Mouse (Mus musculus): ENCODE measurements around the gene Slc2a3. TPM values are rescaled to one million over a fixed set of nuclear protein-coding genes. Genes with fewer than 3 reads are reported as not detected.
A peak's percentile ranks its signal among the peaks of the same experiment; 100 is the strongest.

The Slc2a3 gene
- polyA plus RNA-seq, 1 experiment from 2014 or later, result 21.1 TPM

DNA sequence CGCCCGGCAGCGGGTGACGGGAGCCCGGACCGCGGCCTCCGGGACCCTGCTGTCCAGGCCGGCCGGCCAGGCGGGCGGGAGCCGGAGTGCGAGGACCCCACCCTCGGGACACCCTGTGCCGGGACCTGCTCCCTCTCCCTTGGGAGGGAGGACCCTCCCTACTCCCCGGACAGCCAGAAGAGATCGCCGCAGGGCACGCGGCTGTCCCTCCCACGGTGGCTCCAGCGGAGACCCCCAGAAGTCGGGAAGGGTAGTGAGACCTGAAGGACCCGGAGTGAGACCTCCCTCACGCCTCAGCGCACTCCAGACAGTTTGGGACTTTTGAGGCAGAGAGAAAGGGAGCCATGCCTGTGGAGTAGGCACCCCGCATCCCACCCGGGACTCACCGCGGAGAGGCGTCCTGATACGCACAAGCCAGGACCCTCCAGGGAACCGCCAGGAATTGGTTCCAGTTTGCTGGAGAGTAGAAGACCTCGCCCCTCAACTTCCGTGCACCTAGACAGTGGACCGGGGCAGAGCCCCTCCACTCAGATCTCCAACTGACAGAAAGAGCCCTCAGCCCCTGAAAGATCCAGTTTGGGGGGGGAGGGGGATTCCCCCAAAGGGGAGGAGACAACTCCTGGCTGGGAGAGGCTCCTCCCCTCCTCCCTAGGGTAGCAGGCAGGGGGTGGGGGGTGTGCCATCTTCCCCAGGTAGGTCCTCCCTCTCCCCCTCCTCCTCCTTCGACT, 18.8 kb upstream of the Slc2a3 start:
- Histone ChIP-seq H3K27me3 (no peaks in the 10 kb centered on the region), H3K27ac (peak overlapping the region; percentile 71), H3K9ac (peak overlapping the region; percentile 97), H3K4me3 (peak overlapping the region; percentile 96), H3K4me2 (peak overlapping the region; percentile 87), H3K4me1 (replicated peaks) (peaks cover 42% of the 10 kb centered on the region), H3K36me3 (no peaks in the 10 kb centered on the region), H3K9me3 (no peaks in the 10 kb centered on the region)
- under 1% methylated on average over 31 of the region's 38 CpGs for WGBS
- peak; percentile 77 for ATAC-seq (ENCODE audit: low FRiP score)

DNA sequence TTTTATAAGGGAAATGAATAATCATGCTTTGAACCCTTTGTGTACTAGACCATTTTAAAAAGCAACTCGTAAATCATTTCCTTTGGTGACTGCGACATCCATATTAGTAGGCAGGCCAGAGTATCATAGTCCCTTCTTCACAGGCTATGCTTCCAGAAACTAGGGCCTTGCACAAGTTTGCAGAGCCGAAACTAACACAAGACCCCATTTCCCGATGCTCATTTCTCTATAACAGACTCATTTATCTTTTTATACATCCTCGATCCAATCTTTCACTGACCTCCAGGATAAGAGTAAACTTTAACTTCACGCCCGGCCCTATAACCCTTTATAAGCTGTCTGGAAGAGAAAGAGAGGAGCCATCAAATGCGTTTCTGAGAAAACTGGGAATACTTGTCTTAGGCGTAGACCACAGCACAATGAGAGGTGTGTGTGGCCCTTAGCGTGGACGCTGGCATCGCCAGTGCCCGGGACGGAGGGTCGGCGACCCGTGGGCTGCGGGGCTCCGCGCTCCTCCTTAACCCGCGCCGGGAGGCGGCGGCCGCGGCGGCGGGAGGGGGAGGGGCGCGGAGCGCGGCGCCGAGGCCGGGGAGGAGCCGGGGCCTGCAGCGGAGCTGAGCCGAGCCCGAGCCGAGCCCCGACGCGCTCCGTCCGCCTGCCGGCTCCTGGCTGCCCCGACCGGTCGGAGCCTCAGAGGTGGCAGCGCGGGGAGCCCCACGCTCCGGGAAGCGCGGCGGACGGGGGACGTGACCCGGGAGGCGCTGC, 18.0 kb upstream of the Slc2a3 start, which contains the start of gene Foxj2:
TSS of gene Foxj2 (plus strand) at position 609 of the 765 bp plus-strand sequence.
- peak within 1 kb of the TSS; percentile 71 for H3K27ac ChIP-seq
- no peaks in the 10 kb centered on the region for H3K36me3 ChIP-seq
- peaks cover 40% of the 10 kb centered on the region for H3K4me1 ChIP-seq (replicated peaks)
- H3K4me3 ChIP-seq, result peak within 1 kb of the TSS; percentile 96
- WGBS, result 2% methylated on average over 39 of the region's 61 CpGs
- ATAC-seq (ENCODE audit: low FRiP score), result peak; percentile 90
- no peaks in the 10 kb centered on the region for H3K9me3 ChIP-seq
- peak within 1 kb of the TSS; percentile 97 for H3K9ac ChIP-seq
- H3K4me2 ChIP-seq, result peak within 1 kb of the TSS; percentile 87
- H3K27me3 ChIP-seq, result no peaks in the 10 kb centered on the region

DNA sequence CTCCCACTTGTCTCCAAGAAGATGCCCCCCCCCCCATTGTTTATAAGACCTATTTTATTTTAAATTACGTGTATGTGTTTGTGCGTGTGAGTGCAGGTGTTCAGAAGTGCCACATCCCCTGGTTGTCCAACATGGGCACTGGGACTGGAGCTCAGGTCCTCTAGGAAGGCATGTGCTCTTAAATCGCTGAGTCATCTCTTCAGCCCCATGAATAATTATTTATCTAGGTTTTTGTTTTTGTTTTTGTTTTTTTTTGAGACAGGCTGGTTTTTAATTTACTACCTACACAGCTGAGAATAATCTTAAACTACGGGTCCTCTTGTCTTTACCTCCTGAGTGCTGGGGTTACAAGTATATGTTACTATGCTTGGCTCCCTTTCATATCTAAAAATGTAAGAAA, 12.2 kb upstream of the Slc2a3 start:
- WGBS, result 90% methylated on average over 4 of the region's 4 CpGs
- no peak for ATAC-seq (ENCODE audit: low FRiP score)
- no peak overlapping the region for H3K4me3 ChIP-seq
- no peak overlapping the region for H3K4me2 ChIP-seq
- 0 out of 2 replicates have a peak, but pooled peaks cover 2% of the 10 kb centered on the region for H3K27me3 ChIP-seq
- H3K4me1 ChIP-seq (replicated peaks), result peaks cover 12% of the 10 kb centered on the region
- no peak overlapping the region for H3K27ac ChIP-seq
- H3K9ac ChIP-seq, result no peak overlapping the region
- H3K9me3 ChIP-seq, result no peaks in the 10 kb centered on the region
- no peaks in the 10 kb centered on the region for H3K36me3 ChIP-seq

GRCm38 (mm10) chr6:122812716-122813115, 11.3 kb upstream of the Slc2a3 start:
- no peak for ATAC-seq (ENCODE audit: low FRiP score)
- Histone ChIP-seq H3K9ac (no peak overlapping the region), H3K4me3 (no peak overlapping the region), H3K9me3 (no peaks in the 10 kb centered on the region), H3K36me3 (no peaks in the 10 kb centered on the region), H3K4me2 (no peak overlapping the region), H3K27ac (no peak overlapping the region), H3K4me1 (replicated peaks) (peaks cover 12% of the 10 kb centered on the region), H3K27me3 (0 out of 2 replicates have a peak, but pooled peaks cover 5% of the 10 kb centered on the region)
- 92% methylated on average over 4 of the region's 4 CpGs for WGBS

GRCm38 (mm10) chr6:122811771-122812600, 10.5 kb upstream of the Slc2a3 start:
- Histone ChIP-seq H3K4me2 (peak overlapping the region; percentile 62), H3K9ac (peak overlapping the region; percentile 80), H3K36me3 (no peaks in the 10 kb centered on the region), H3K27ac (peak overlapping the region; percentile 98), H3K9me3 (no peaks in the 10 kb centered on the region), H3K4me3 (peak overlapping the region; percentile 66), H3K27me3 (0 out of 2 replicates have a peak, but pooled peaks cover 5% of the 10 kb centered on the region), H3K4me1 (replicated peaks) (peaks cover 12% of the 10 kb centered on the region)
- ATAC-seq (ENCODE audit: low FRiP score), result no peak
- WGBS, result 26% methylated on average over 16 of the region's 16 CpGs

GRCm38 (mm10) chr6:122811280-122811652, 9.8 kb upstream of the Slc2a3 start:
- ATAC-seq (ENCODE audit: low FRiP score), result peak; percentile 94
- no peaks in the 10 kb centered on the region for H3K9me3 ChIP-seq
- peak overlapping the region; percentile 80 for H3K9ac ChIP-seq
- H3K36me3 ChIP-seq, result no peaks in the 10 kb centered on the region
- 0 out of 2 replicates have a peak, but pooled peaks cover 5% of the 10 kb centered on the region for H3K27me3 ChIP-seq
- peak overlapping the region; percentile 66 for H3K4me3 ChIP-seq
- peaks cover 12% of the 10 kb centered on the region for H3K4me1 ChIP-seq (replicated peaks)
- H3K27ac ChIP-seq, result peak overlapping the region; percentile 98
- under 1% methylated on average over 35 of the region's 38 CpGs for WGBS
- H3K4me2 ChIP-seq, result peak overlapping the region; percentile 62

DNA sequence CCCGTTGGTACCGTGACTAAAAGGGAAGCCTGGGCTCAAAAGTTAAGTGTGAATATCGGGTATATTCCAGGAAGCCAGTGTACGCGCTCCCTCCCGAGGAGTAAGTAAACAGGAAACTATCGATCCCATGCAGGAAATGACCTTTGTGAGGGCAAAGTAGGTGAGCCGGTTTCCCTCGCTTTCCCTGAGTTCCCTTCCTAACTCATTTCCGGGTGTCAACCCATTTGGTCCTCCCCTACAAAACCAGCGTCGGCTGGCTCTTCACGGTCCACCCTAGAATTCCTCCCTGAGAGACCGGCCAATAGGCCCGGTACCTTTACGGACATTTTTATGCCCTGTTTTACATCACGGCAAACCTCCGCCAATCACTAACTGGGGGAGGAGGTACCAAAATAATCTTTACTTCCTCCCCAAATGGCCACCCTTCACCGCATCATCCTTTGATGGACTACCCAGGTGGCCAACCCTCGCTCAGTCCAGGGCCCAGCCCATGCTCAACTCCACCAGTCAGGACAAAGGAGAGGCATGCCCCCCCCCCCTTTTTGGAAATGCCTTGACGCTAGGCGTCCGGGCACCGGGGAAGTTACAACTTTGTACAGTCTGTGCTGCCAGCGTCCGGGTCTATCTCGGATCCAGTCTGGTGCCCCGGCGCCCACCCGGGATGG, 9.3 kb upstream of the Slc2a3 start:
- Histone ChIP-seq H3K9me3 (no peaks in the 10 kb centered on the region), H3K36me3 (no peaks in the 10 kb centered on the region), H3K27me3 (0 out of 2 replicates have a peak, but pooled peaks cover 5% of the 10 kb centered on the region), H3K9ac (peak overlapping the region; percentile 80), H3K4me2 (peak overlapping the region; percentile 62), H3K27ac (peak overlapping the region; percentile 98), H3K4me1 (replicated peaks) (peaks cover 12% of the 10 kb centered on the region), H3K4me3 (peak overlapping the region; percentile 66)
- peak; percentile 100 for ATAC-seq (ENCODE audit: low FRiP score)
- under 1% methylated on average over 30 of the region's 30 CpGs for WGBS

DNA sequence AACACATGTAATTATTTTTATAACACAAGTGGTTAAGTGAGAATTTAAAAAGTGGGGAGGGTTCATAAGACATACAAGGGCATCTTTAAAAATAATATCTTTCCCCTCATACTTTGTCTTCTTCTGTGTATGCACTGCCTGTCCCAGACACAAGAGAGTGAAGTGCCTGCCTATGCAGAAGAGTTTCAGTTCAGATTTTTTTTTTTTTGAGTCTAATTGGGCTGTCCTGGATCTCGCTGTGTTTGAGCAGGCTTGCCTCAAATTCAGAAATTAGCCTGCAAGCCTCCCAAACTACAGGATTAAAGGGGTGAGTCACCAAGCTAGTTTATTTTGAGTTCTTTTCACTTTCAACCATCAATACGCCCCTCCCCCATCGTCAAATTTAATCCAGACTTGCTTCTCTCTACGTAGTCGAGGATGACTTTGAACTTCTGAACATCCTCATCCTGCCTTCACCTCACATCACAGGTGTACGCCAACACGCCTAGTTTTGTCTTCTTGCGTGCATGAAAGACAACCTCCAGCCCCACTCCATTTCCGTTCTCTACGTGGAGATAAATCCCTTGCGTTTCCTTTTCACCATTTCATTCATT, 8.7 kb upstream of the Slc2a3 start:
- under 1% methylated on average over 11 of the region's 11 CpGs for WGBS
- peak overlapping the region; percentile 66 for H3K4me3 ChIP-seq
- 0 out of 2 replicates have a peak, but pooled peaks cover 5% of the 10 kb centered on the region for H3K27me3 ChIP-seq
- peak overlapping the region; percentile 62 for H3K4me2 ChIP-seq
- H3K4me1 ChIP-seq (replicated peaks), result peaks cover 12% of the 10 kb centered on the region
- H3K9ac ChIP-seq, result peak overlapping the region; percentile 62
- peak overlapping the region; percentile 98 for H3K27ac ChIP-seq
- H3K36me3 ChIP-seq, result no peaks in the 10 kb centered on the region
- no peaks in the 10 kb centered on the region for H3K9me3 ChIP-seq
- peak; percentile 3; the same call in 1 of the 2 replicates for ATAC-seq (ENCODE audit: low FRiP score)

- H3K27ac ChIP-seq, result no peak overlapping the region
These were observed 3.0 kb upstream of the Slc2a3 start for GRCm38 (mm10) chr6:122804418-122804817.

DNA sequence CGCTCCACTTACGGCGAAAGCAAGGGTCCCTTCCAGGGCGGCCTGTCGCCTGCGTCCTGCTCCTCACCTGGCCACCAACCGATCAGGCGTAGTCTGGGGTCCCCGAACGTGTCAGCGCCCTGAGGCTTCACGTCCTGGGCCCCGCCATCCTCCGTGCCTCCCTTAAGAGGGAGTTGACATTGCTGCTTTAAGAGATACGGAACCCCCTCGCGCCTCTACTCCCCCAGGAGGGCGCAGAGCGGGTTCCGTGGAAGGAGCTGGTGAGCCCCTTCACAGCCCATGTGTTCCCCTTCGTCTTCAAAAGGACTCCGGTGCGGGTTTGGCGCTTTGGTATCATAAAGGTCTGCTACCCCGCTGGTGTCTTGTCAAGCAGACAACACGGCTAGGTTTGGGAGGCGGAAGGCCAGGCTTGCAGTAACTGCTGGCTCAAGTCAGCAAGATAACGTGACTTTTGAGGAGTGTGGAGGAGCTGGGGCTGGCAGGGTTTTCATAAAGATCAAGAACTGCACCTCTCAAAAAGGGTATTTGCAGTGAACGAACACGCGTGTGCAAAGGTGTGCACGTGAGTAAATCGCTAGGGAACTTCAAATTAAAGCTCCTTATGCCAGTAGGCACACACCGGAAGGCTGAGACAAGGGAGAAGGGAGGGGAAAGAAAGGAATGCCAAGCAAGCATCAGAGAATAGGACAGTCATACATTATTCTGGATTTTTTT, 518 bp upstream of the Slc2a3 start:
- Histone ChIP-seq H3K9me3 (no peaks in the 10 kb centered on the region), H3K4me1 (replicated peaks) (peaks cover 14% of the 10 kb centered on the region), H3K27ac (peak overlapping the region; percentile 35; the same call in 1 of the 2 replicates), H3K4me3 (peak overlapping the region; percentile 63), H3K4me2 (peak overlapping the region; percentile 91), H3K27me3 (peaks cover 28% of the 10 kb centered on the region), H3K36me3 (no peaks in the 10 kb centered on the region), H3K9ac (peak overlapping the region; percentile 81)
- WGBS, result 3% methylated on average over 34 of the region's 34 CpGs
- ATAC-seq (ENCODE audit: low FRiP score), result peak; percentile 78

More at GRCm38 (mm10) chr6:122804418-122804817, 3.0 kb upstream of the Slc2a3 start:
- H3K27me3 ChIP-seq, result peaks cover 33% of the 10 kb centered on the region
- ATAC-seq (ENCODE audit: low FRiP score), result no peak
- peaks cover 14% of the 10 kb centered on the region for H3K4me1 ChIP-seq (replicated peaks)
- H3K36me3 ChIP-seq, result no peaks in the 10 kb centered on the region
- H3K9ac ChIP-seq, result no peak overlapping the region
- no peak overlapping the region for H3K4me3 ChIP-seq
- WGBS, result 35% methylated on average over 5 of the region's 5 CpGs
- H3K4me2 ChIP-seq, result no peak overlapping the region
- no peaks in the 10 kb centered on the region for H3K9me3 ChIP-seq

Data from hindbrain, embryonic 13.5 days (tissue).